Mouse (Mus musculus) B cell, adult 67 days (primary cell): ENCODE data around the gene Smim1. TPM values are rescaled to one million over a fixed set of nuclear protein-coding genes. Genes with fewer than 3 reads are reported as not detected.

Experiments
- total RNA-seq, 2 experiments: library from RNA; stranded (reverse); gene quantifications; 4 replicates each; pipeline ENCODE4 v1.2.4; 2023

The Smim1 gene
- total RNA-seq: not detected

DNA sequence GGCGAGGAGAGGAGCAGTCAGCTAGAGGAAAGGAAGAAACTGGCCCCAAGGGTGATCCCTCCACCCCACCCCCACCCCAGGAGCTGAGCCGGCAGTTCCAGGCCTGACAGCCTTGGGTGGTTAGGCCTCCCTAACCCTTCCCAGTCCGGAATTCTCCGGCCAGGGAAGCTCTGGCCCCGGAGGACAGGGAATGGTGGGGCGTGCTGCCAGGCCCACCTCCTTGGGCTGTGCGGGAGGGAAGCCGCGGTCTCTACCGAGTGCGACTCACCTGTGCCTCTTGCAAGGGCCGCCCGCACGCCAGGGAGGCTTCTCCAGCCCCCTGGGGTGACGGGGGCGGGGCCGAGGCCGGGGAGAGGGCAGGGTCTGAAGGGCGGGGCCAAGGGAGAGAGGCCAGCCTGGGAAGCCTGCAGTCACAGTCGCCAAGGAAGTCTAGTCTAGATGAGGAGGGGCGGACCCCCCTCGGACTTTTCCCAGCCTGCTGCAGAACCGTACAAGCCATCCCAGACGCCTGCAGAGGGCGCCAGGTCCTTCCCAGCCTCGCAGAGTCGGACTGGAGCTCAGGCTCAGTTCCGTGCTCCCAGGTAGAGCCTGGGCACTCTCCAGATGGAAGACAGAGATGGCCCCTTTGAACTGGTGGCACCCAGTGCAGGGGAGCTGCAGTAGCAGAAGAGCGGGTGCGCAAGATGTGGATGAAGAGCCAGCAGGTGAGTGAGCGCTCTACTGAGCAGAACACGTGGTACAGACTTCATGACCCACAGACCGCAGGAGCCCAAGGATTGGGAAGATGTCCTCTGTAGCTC lies at the start of gene Smim1:
Gene Smim1 (minus strand): TSS at position 590 of the 800 bp plus-strand sequence.

DNA sequence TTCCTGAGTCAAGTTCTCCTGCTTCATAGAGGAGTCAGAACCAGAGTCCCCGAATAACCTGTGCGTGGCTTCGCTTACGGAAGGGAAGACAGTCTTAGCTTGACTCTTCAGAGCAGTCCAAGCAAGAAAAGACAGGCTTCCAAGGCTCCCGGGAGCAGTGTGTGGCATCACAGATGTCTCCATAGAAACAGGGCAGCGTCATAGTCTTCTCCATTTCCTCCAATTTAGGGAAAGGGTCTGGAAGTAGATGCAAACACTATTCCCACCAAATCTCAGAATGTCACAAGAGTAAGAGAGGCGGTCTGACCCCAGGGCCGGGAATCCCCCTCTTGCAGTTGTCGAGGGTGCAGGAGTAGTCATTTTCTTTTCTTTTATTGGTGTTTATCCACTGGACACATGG lies 16.5 kb upstream of the Smim1 start, which contains the start of gene Ccdc27:
Gene Ccdc27 (minus strand): TSS at position 101 of the 400 bp plus-strand sequence.

DNA sequence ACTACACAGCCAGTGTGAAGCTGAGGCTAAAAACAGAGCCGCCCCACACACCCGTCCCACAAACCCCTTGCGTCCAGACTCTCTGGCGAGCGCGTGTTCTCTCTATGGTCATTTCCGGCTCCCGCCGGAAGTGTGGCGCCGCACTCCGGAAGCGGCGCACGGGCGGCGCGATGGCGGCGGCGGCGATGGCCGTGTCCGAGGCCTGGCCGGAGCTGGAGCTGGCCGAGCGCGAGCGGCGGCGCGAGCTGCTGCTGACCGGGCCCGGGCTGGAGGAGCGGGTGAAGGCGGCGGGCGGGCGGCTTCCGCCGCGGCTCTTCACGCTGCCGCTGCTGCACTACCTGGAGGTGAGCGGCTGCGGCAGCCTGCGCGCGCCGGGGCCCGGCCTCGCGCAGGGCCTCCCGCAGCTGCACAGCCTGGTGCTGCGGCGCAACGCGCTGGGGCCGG lies 14.4 kb downstream of the Smim1 start, which contains the start of gene Lrrc47:
Gene Lrrc47 (plus strand): TSS at position 86 of the 444 bp plus-strand sequence.

DNA sequence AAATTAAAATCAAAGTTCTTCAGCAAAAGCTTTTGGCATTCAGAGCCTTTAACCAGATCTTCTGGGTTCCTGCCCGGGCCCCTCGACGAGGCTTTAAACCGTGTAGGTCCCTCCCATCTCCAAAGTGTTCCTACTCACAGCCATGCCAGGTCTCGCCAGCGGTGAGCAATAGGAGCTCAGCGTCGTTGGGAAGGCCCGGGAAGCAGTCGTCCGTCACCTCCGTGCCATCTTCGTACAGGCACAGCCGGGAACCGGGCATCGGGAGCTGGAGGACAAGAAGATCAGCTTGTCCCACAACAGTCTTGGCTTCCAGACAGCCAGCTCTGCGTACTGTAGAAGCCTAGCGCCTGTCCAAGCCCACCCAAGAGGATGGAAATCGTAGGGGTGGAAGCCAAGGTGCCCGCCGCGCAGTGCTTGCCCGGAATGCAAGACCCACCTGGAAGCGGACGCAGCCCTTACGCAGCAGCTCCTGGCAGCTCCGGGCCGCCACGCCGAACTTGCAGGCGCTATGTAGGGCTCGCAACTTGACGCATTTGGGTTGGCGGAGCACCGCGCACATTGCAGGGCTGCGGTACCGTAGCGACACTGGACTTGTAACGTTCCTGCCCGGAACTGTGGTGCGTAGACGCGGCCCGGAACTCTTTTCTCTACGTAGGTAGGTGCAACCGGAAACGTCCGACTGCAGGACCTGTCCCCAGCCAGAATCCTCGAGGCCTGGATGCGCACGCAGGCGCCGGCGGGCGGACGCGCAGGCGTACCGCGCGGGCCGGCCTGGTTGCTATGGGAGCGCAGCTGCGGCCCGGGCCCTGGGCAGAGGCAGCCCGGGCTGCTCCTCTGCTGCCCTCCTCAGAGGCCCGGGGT lies 51.4 kb downstream of the Smim1 start, which contains the start of the genes Dffb and Cep104:
Gene Dffb (minus strand): TSS at position 696 of the 861 bp plus-strand sequence.
Gene Cep104 (plus strand): TSS at position 764 of the 861 bp plus-strand sequence.

Other genes with a start within 250 kb of the Smim1 start
- 10 to 100 TPM; 16.0 to 29.6 TPM for gene A430005L14Rik, start 69.0 kb downstream of the Smim1 start, total RNA-seq
- gene Dffb, start 51.1 kb downstream of the Smim1 start, total RNA-seq: 10 to 100 TPM; 25.2 to 34.6 TPM
- 10 to 100 TPM; 25.6 to 31.3 TPM for gene Cep104, start 51.0 kb downstream of the Smim1 start, total RNA-seq
- 10 to 100 TPM; 78.4 to 99.0 TPM for gene Lrrc47, start 14.5 kb downstream of the Smim1 start, total RNA-seq
- not detected for gene Ccdc27, start 16.4 kb upstream of the Smim1 start, total RNA-seq
- not detected for gene Trp73, start 114.0 kb upstream of the Smim1 start, total RNA-seq
- gene Wrap73, start 116.1 kb upstream of the Smim1 start, total RNA-seq: 10 to 100 TPM; 19.5 to 20.5 TPM
- gene Tprgl, start 134.4 kb upstream of the Smim1 start, total RNA-seq: 100 to 1,000 TPM; 131 to 135 TPM
- gene Megf6, start 144.5 kb upstream of the Smim1 start, total RNA-seq: not detected